Mouse (Mus musculus) midbrain, embryonic 10.5 days (tissue): ENCODE data around the gene Traf1. TPM values are rescaled to one million over a fixed set of nuclear protein-coding genes. Genes with fewer than 3 reads are reported as not detected.
A peak's percentile ranks its signal among the peaks of the same experiment; 100 is the strongest.

ENCODE experiments used
- DNase-seq: peaks from one replicate; pipeline ENCODE4 v3.0.0-alpha.2; 2017; ENCODE audit warnings: low spot score
- H3K27ac ChIP-seq: fragments of 300-500 bp; sonication (generic); replicated peaks from 2 replicates; pipeline ENCODE4 v1.5.1; 2016; ENCODE audit warnings: mild to moderate bottlenecking
- H3K27me3 ChIP-seq: fragments of 300-500 bp; sonication (generic); 2 replicates; pipeline ENCODE4 v1.6.1; 2016; ENCODE audit warnings: low read depth, mild to moderate bottlenecking; ENCODE audit not compliant: poor library complexity, severe bottlenecking
- H3K36me3 ChIP-seq: fragments of 300-500 bp; sonication (generic); 2 replicates; pipeline ENCODE4 v1.6.1; 2016; ENCODE audit warnings: mild to moderate bottlenecking, moderate library complexity
- H3K4me1 ChIP-seq: fragments of 300-500 bp; sonication (generic); 2 replicates; pipeline ENCODE4 v1.6.1; 2016
- H3K4me3 ChIP-seq: fragments of 300-500 bp; sonication (generic); 2 replicates; pipeline ENCODE4 v1.5.1; 2016; ENCODE audit warnings: mild to moderate bottlenecking, moderate library complexity
- H3K9me3 ChIP-seq: fragments of 300-500 bp; sonication (generic); replicated peaks from 2 replicates; pipeline ENCODE4 v1.6.1; 2016; ENCODE audit warnings: mild to moderate bottlenecking
- WGBS: fragments of 180-500 bp; shearing (Covaris S2); methylation state at CpG from one replicate; pipeline ENCODE4 v1.1.7; 2016; 5-methylcytosine and 5-hydroxymethylcytosine counted together
- polyA plus RNA-seq: library from polyadenylated mRNA; unstranded; fragments of >200 nt; fragmentation: Nextera tagmentation; extraction: Ambion mirVana; gene quantifications from 2 replicates; pipeline ENCODE4 v1.2.1, GENCODE M21; 2016

Traf1 gene
- polyA plus RNA-seq, 1 experiment from 2014 or later: 0.12 TPM

- Histone ChIP-seq H3K4me1 (no peaks in the 10 kb centered on the region), H3K27ac (no peak overlapping the region)
These were observed 10.1 kb downstream of the Traf1 start for GRCm38 (mm10) chr2:34951469-34951868.

GRCm38 (mm10) chr2:34948622-34949021 lies 12.9 kb downstream of the Traf1 start:
- Histone ChIP-seq H3K4me1 (peaks cover 12% of the 10 kb centered on the region), H3K4me3 (no peak overlapping the region), H3K27ac (no peak overlapping the region), H3K36me3 (no peaks in the 10 kb centered on the region), H3K9me3 (no peaks in the 10 kb centered on the region), H3K27me3 (no peaks in the 10 kb centered on the region)
- no peak for DNase-seq
- WGBS: 40% methylated on average over 2 of the region's 2 CpGs

More at GRCm38 (mm10) chr2:34951469-34951868, 10.1 kb downstream of the Traf1 start:
- no peaks in the 10 kb centered on the region for H3K27me3 ChIP-seq
- no peak for DNase-seq
- H3K4me3 ChIP-seq: no peak overlapping the region
- H3K9me3 ChIP-seq: no peaks in the 10 kb centered on the region
- H3K36me3 ChIP-seq: no peaks in the 10 kb centered on the region

- Histone ChIP-seq H3K27ac (no peak overlapping the region), H3K4me1 (peaks cover 15% of the 10 kb centered on the region), H3K9me3 (no peaks in the 10 kb centered on the region), H3K36me3 (no peaks in the 10 kb centered on the region), H3K4me3 (no peak overlapping the region), H3K27me3 (no peaks in the 10 kb centered on the region)
- 62% methylated on average over 4 of the region's 4 CpGs for WGBS
- no peak for DNase-seq
These were observed 15.5 kb downstream of the Traf1 start for GRCm38 (mm10) chr2:34946046-34946445.

- Histone ChIP-seq H3K27me3 (no peaks in the 10 kb centered on the region), H3K27ac (no peak overlapping the region), H3K9me3 (no peaks in the 10 kb centered on the region), H3K4me3 (no peak overlapping the region), H3K36me3 (no peaks in the 10 kb centered on the region), H3K4me1 (peaks cover 15% of the 10 kb centered on the region)
- no peak for DNase-seq
- WGBS: 86% methylated on average over 4 of the region's 4 CpGs
These were observed 16.0 kb downstream of the Traf1 start for GRCm38 (mm10) chr2:34945580-34945979.

- peaks cover 15% of the 10 kb centered on the region for H3K4me1 ChIP-seq
- no peak overlapping the region for H3K4me3 ChIP-seq
- H3K27ac ChIP-seq: 0 out of 2 replicates have a peak overlapping the region, but pooled peaks have one; percentile 6
- H3K36me3 ChIP-seq: no peaks in the 10 kb centered on the region
- 24% methylated on average over 8 of the region's 8 CpGs for WGBS
- no peak for DNase-seq
- no peaks in the 10 kb centered on the region for H3K9me3 ChIP-seq
- H3K27me3 ChIP-seq: no peaks in the 10 kb centered on the region
These were observed 16.8 kb downstream of the Traf1 start for GRCm38 (mm10) chr2:34944761-34945160.

GRCm38 (mm10) chr2:34943556-34944120 lies 17.9 kb downstream of the Traf1 start:
- Histone ChIP-seq H3K27me3 (no peaks in the 10 kb centered on the region), H3K36me3 (no peaks in the 10 kb centered on the region), H3K4me1 (peaks cover 15% of the 10 kb centered on the region), H3K9me3 (no peaks in the 10 kb centered on the region), H3K4me3 (no peak overlapping the region), H3K27ac (no peak overlapping the region; the same call in 1 of the 2 replicates)
- WGBS: 81% methylated on average over 13 of the region's 13 CpGs
- no peak for DNase-seq

GRCm38 (mm10) chr2:34941061-34941675 lies 20.4 kb downstream of the Traf1 start:
- H3K4me1 ChIP-seq: peaks cover 20% of the 10 kb centered on the region
- 82% methylated on average over 11 of the region's 11 CpGs for WGBS
- no peaks in the 10 kb centered on the region; the same call in 1 of the 2 replicates for H3K27me3 ChIP-seq
- DNase-seq: no peak
- no peaks in the 10 kb centered on the region for H3K9me3 ChIP-seq
- H3K36me3 ChIP-seq: no peaks in the 10 kb centered on the region
- H3K4me3 ChIP-seq: no peak overlapping the region
- no peak overlapping the region for H3K27ac ChIP-seq

- Histone ChIP-seq H3K27me3 (no peaks in the 10 kb centered on the region; the same call in 1 of the 2 replicates), H3K4me1 (peaks cover 17% of the 10 kb centered on the region), H3K9me3 (no peaks in the 10 kb centered on the region), H3K27ac (no peak overlapping the region), H3K4me3 (no peak overlapping the region), H3K36me3 (no peaks in the 10 kb centered on the region)
- 75% methylated on average over 5 of the region's 5 CpGs for WGBS
- no peak for DNase-seq
These were observed 21.3 kb downstream of the Traf1 start for GRCm38 (mm10) chr2:34940246-34940645.

- no peaks in the 10 kb centered on the region for H3K36me3 ChIP-seq
- H3K4me1 ChIP-seq: peaks cover 7% of the 10 kb centered on the region
- no peaks in the 10 kb centered on the region for H3K9me3 ChIP-seq
- no peak overlapping the region for H3K27ac ChIP-seq
- no peaks in the 10 kb centered on the region; the same call in 1 of the 2 replicates for H3K27me3 ChIP-seq
- no peak overlapping the region for H3K4me3 ChIP-seq
- 81% methylated on average over 8 of the region's 8 CpGs for WGBS
- no peak for DNase-seq
These were observed 23.0 kb downstream of the Traf1 start for GRCm38 (mm10) chr2:34938269-34939208.

GRCm38 (mm10) chr2:34937460-34937859 lies 24.1 kb downstream of the Traf1 start:
- Histone ChIP-seq H3K9me3 (no peaks in the 10 kb centered on the region), H3K27ac (no peak overlapping the region), H3K36me3 (no peaks in the 10 kb centered on the region), H3K4me3 (no peak overlapping the region), H3K27me3 (no peaks in the 10 kb centered on the region; the same call in 1 of the 2 replicates), H3K4me1 (peaks cover 4% of the 10 kb centered on the region; the same call in 1 of the 2 replicates)
- no peak for DNase-seq
- 44% methylated on average over 5 of the region's 5 CpGs for WGBS

- no peaks in the 10 kb centered on the region for H3K36me3 ChIP-seq
- no peak overlapping the region for H3K27ac ChIP-seq
- no peaks in the 10 kb centered on the region for H3K9me3 ChIP-seq
- DNase-seq: no peak
- H3K27me3 ChIP-seq: peaks cover 3% of the 10 kb centered on the region; the same call in 1 of the 2 replicates
- 78% methylated on average over 5 of the region's 5 CpGs for WGBS
- H3K4me1 ChIP-seq: no peaks in the 10 kb centered on the region
- H3K4me3 ChIP-seq: no peak overlapping the region
These were observed 34.3 kb downstream of the Traf1 start for GRCm38 (mm10) chr2:34927320-34927719.

GRCm38 (mm10) chr2:34922729-34923128 lies 38.8 kb downstream of the Traf1 start:
- H3K27me3 ChIP-seq: peaks cover 3% of the 10 kb centered on the region; the same call in 1 of the 2 replicates
- H3K27ac ChIP-seq: no peak overlapping the region
- H3K4me3 ChIP-seq: no peak overlapping the region
- no peaks in the 10 kb centered on the region for H3K9me3 ChIP-seq
- H3K36me3 ChIP-seq: no peaks in the 10 kb centered on the region
- WGBS: 40% methylated on average over 2 of the region's 2 CpGs
- no peak for DNase-seq
- H3K4me1 ChIP-seq: peaks cover 4% of the 10 kb centered on the region
